ENCODE assay signal across 7 mouse cellular contexts in the genomic region with DNA sequence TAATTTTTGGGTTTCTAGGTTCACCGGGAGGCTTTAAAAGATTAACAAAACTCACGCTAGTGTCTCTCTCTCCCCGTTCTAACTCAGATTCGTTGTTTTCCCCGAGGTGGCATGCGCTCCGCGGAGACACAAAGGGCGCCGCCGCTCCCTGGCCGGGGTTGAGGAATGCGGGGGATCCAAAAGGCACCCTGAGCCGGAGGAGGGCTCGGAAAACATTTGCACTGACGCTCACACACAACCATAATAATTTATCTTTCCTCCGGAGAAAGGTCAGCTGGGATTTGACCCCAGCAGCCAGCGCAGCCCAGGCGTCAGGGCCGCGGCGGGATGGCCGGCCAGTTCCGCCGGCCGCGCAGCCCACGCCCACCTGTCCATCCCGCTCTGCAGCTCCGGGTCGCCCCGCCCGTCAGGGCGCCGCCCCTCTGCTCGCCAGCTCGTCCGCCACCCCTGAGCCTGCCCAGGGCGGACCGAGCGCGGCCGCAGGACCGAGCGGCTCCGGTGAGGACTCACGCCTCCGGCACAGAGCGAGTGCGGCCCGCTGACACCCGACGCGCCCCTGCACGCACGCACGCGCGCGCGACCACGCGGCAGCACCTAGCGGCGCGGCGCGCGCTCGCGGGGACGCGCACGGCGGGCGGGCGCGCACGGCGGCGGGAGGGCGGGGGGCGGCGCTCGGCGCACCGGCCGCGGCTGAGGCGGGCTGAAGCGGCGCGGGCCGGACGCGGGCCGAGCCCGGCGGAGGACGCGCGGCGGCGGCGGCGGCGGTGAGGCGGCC. TPM values are rescaled to one million over a fixed set of nuclear protein-coding genes. Genes with fewer than 3 reads are reported as not detected.
DNase-seq lines count a peak whose midpoint lies in the region; ATAC-seq lines count a peak whose summit lies in the region.

Afdn (plus strand) TSS at position 687 of the 775 bp plus-strand sequence.

- DNase-seq in adipocyte (ENCODE audit: low spot score) = peak; percentile 77
- peak; percentile 58 to 85 for DNase-seq in cerebellum, postnatal 4 days (ENCODE audit: low spot score in 2 of 2)
- DNase-seq in gastrocnemius, postnatal 25 days = peak; percentile 85
- DNase-seq in left cerebral cortex, postnatal 14 days (ENCODE audit: low spot score in 2 of 2) = peak; percentile 80 to 83
- DNase-seq in right cerebral cortex, postnatal 10 days (ENCODE audit: low spot score in 2 of 2) = peak; percentile 84 to 86

- intact Hi-C loops in left cerebral cortex, postnatal 14 days (cut with DNase I) = loop anchor here (5.0 kb wide), 3 partner anchors 67 to 288 kb away; no protein-coding TSS in a partner anchor

- peak; percentile 42 for ATAC-seq in inflammation-experienced regulatory T-cells, adult 6 months
- ATAC-seq in megakaryocyte progenitor cell, adult 5-6 weeks (replicated peaks; ENCODE audit: poor library complexity) = peak; percentile 79

RNA-seq across cellular contexts. Expression of gene Afdn, which starts in this region (rescaled TPM):
- total RNA-seq in gastrocnemius, postnatal 25 days (2021) = 10 to 100 TPM; 47.4 to 50.9 TPM
- polyA plus RNA-seq in inflammation-experienced regulatory T-cells, adult 6 months (2017; shearing (Covaris generic)) = 1 to 10 TPM; 1.0 to 2.6 (median 2.0) TPM
- 100 to 1,000 TPM; 120 to 122 TPM for total RNA-seq in left cerebral cortex, postnatal 14 days (2021)
- total RNA-seq in megakaryocyte progenitor cell, adult 5-6 weeks (2015) = 2.5 and 3.7 TPM in 2 replicates
- total RNA-seq in megakaryocyte progenitor cell, adult 5-6 weeks (2017) = 2.6 and 5.6 TPM in 2 replicates

Comparison
In these comparisons a context has a peak if more than half of its experiments do, and no peak if none do; other contexts are left out.
1. Peak in every context shown above with its lines: DNase-seq and ATAC-seq.
2. RNA of gene Afdn (total RNA-seq): 120 to 122 TPM in left cerebral cortex, postnatal 14 days and 47.4 to 50.9 TPM in gastrocnemius, postnatal 25 days; 2.5 to 5.6 TPM in megakaryocyte progenitor cell, adult 5-6 weeks; every median in the first group is over 4 times any median in the second.